Mouse (Mus musculus) ES-Bruce4 (cell line): ENCODE data around the gene Kptn. TPM values are rescaled to one million over a fixed set of nuclear protein-coding genes. Genes with fewer than 3 reads are reported as not detected.

ENCODE experiments used
- H3K27ac ChIP-seq: 2 replicates; pipeline ENCODE4 v1.5.1; 2012; ENCODE audit warnings: low read length, inconsistent platforms; ENCODE audit not compliant: insufficient read depth
- H3K27me3 ChIP-seq: 2 replicates; pipeline ENCODE4 v1.6.1; 2012; ENCODE audit warnings: mild to moderate bottlenecking, low read length, inconsistent platforms; ENCODE audit not compliant: control insufficient read depth, poor library complexity, insufficient read depth, severe bottlenecking
- H3K36me3 ChIP-seq: 2 replicates; pipeline ENCODE4 v1.6.1; 2012; ENCODE audit warnings: inconsistent platforms, mild to moderate bottlenecking, low read length, moderate library complexity; ENCODE audit not compliant: control insufficient read depth, poor library complexity, insufficient read depth, severe bottlenecking
- H3K4me1 ChIP-seq: one replicate; pipeline ENCODE4 v1.8.1; 2011; ENCODE audit warnings: low read length; ENCODE audit not compliant: control insufficient read depth, insufficient read depth
- H3K4me3 ChIP-seq: 2 replicates; pipeline ENCODE4 v1.5.1; 2011; ENCODE audit warnings: low read depth, mild to moderate bottlenecking, low read length
- H3K9ac ChIP-seq: 2 replicates; pipeline ENCODE4 v1.6.1; 2012; ENCODE audit warnings: low read depth, mild to moderate bottlenecking, inconsistent platforms; ENCODE audit not compliant: poor library complexity, severe bottlenecking
- H3K9me3 ChIP-seq: replicated peaks from 2 replicates; pipeline ENCODE4 v1.6.1; 2012; ENCODE audit warnings: mild to moderate bottlenecking, low read length, inconsistent platforms; ENCODE audit not compliant: control insufficient read depth, poor library complexity, insufficient read depth, severe bottlenecking
- CTCF ChIP-seq: IDR thresholded peaks from one replicate; pipeline ENCODE4 v1.8.1; 2011; ENCODE audit warnings: low read depth, low read length
- EP300 ChIP-seq: IDR thresholded peaks from 2 replicates; pipeline ENCODE4 v1.6.1; 2011; ENCODE audit warnings: low read depth, low read length; ENCODE audit not compliant: insufficient read depth
- POLR2A ChIP-seq: IDR thresholded peaks from one replicate; pipeline ENCODE4 v1.8.1; 2011; ENCODE audit warnings: low read length; ENCODE audit not compliant: insufficient read depth
- polyA plus RNA-seq: library from polyadenylated mRNA; stranded (reverse); fragments of >200 nt; gene quantifications from 2 replicates; pipeline ENCODE4 v1.2.4, GENCODE M21; 2011; ENCODE audit warnings: low read depth; ENCODE audit not compliant: missing spikeins, insufficient read depth, insufficient read length

The Kptn gene
- polyA plus RNA-seq, 1 experiment: 8.5 TPM

GRCm38 (mm10) chr7:16101726-16102475 is 17.8 kb upstream of the Kptn start:
- Histone ChIP-seq H3K9me3 (no peaks in the 10 kb centered on the region), H3K9ac (no peak overlapping the region), H3K27ac (no peak overlapping the region), H3K4me1 (peaks cover 2% of the 10 kb centered on the region), H3K4me3 (no peak overlapping the region), H3K27me3 (no peaks in the 10 kb centered on the region), H3K36me3 (peaks cover 5% of the 10 kb centered on the region; the same call in 1 of the 2 replicates)
- TF ChIP-seq POLR2A (no peak), EP300 (no peak), CTCF (no peak)

GRCm38 (mm10) chr7:16102686-16103226 is 16.9 kb upstream of the Kptn start:
- Histone ChIP-seq H3K4me1 (peaks cover 2% of the 10 kb centered on the region), H3K4me3 (no peak overlapping the region), H3K36me3 (peaks cover 8% of the 10 kb centered on the region; the same call in 1 of the 2 replicates), H3K27ac (no peak overlapping the region), H3K9ac (no peak overlapping the region), H3K9me3 (no peaks in the 10 kb centered on the region), H3K27me3 (no peaks in the 10 kb centered on the region)
- TF ChIP-seq EP300 (no peak), CTCF (no peak), POLR2A (no peak)

DNA sequence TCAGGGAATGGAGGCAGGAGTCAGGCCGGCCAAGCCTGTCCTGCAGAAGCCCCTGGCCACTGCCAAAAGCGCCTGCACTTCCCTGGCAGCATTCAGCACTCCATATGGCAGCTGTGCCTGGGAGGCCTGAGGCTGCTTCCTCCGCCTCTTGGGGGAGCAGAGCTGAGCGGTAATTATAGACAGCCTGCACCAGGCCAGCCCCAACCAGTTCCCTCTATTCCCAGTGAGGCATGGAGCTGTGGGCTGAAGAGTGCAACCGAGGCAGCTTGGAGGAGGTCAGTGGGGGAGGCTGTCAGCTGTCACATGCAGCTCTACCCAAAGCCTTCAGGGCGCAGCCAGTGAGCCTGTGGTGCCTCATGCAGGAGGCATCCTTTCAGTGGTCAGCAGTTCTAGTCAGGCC is 15.9 kb upstream of the Kptn start:
- no peak overlapping the region for H3K9ac ChIP-seq

DNA sequence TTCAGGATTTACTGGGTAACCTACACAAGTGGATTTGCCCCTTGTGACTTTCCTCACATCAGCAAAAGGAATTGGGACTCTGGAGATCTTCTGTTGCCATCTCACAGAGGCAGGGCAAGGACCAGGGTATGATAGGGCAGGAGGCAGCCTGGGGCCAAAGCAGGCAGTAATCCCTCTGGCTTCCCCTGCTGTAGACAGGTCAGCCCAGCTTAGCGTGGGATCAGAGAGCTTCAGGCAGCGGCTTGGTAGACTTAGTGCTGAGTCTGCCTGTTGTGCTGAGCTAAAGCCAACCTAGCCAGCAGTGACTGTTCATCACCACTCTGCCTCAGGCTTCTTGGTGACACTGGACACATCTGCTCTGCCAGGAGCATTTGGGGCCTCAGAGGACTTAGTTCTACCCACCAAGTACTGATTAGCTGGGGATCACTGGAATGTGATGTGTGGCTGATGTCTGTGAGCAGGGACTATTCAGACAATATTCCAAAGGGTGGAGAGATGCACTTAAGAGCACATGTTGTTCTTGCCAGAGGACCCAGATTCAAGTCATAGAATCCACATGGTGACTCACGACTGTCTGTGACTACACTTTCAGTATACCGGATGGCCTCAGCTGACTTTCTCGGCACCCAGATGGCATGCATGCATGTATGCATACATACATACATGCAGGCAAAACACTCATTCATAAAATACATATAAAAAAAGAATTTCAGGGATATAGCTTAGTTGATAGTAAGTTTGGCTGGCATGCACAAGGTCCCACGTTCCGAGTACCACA is 14.9 kb upstream of the Kptn start:
- peaks cover 2% of the 10 kb centered on the region for H3K4me1 ChIP-seq
- no peak overlapping the region for H3K9ac ChIP-seq
- TF ChIP-seq POLR2A: no peak
- TF ChIP-seq EP300: no peak
- TF ChIP-seq CTCF: no peak
- H3K27ac ChIP-seq: no peak overlapping the region
- no peaks in the 10 kb centered on the region for H3K9me3 ChIP-seq
- no peaks in the 10 kb centered on the region for H3K27me3 ChIP-seq
- peaks cover 14% of the 10 kb centered on the region; the same call in 1 of the 2 replicates for H3K36me3 ChIP-seq
- H3K4me3 ChIP-seq: no peak overlapping the region

More for the DNA sequence above, 15.9 kb upstream of the Kptn start:
- Histone ChIP-seq H3K27ac (no peak overlapping the region), H3K4me1 (peaks cover 2% of the 10 kb centered on the region), H3K4me3 (no peak overlapping the region), H3K9me3 (no peaks in the 10 kb centered on the region), H3K36me3 (peaks cover 12% of the 10 kb centered on the region; the same call in 1 of the 2 replicates), H3K27me3 (no peaks in the 10 kb centered on the region)
- TF ChIP-seq POLR2A: no peak
- TF ChIP-seq CTCF: no peak
- no peak for TF ChIP-seq EP300

- no peak overlapping the region for H3K4me3 ChIP-seq
- peaks cover 14% of the 10 kb centered on the region for H3K36me3 ChIP-seq
- no peaks in the 10 kb centered on the region for H3K4me1 ChIP-seq
- TF ChIP-seq POLR2A (no peak), CTCF (no peak), EP300 (no peak)
- no peak overlapping the region for H3K27ac ChIP-seq
- no peaks in the 10 kb centered on the region for H3K9me3 ChIP-seq
- no peaks in the 10 kb centered on the region for H3K27me3 ChIP-seq
- H3K9ac ChIP-seq: no peak overlapping the region
These were observed 10.7 kb upstream of the Kptn start for GRCm38 (mm10) chr7:16108886-16109542.
